Mouse (Mus musculus) heart, postnatal 14 days (tissue): ENCODE measurements around the gene Csrnp3. TPM values are rescaled to one million over a fixed set of nuclear protein-coding genes. Genes with fewer than 3 reads are reported as not detected.
A peak's percentile ranks its signal among the peaks of the same experiment; 100 is the strongest.

Experiments
- DNase-seq, 2 experiments: peaks; one replicate each; pipeline ENCODE4 v3.0.0; 2021 to 2022
- intact Hi-C: fragments of 180-260 bp; cut with DNase I; formaldehyde crosslinking; loops from one replicate; pipeline ENCODE4 v1.15.1; 2025
- total RNA-seq, 2 experiments: library from RNA; stranded (reverse); gene quantifications; 2 replicates each; pipeline ENCODE4 v1.2.3; 2021

The Csrnp3 gene
- total RNA-seq, 2 experiments from 2014 or later = 0.17 to 0.31 TPM

- intact Hi-C loops = no loop called here
- no peak for DNase-seq
Observed at GRCm38 (mm10) chr2:65934099-65934498, 88.5 kb downstream of the Csrnp3 start.

GRCm38 (mm10) chr2:65938900-65939299 lies 93.3 kb downstream of the Csrnp3 start:
- DNase-seq = no peak
- intact Hi-C loops = no loop called here

- no peak for DNase-seq
- intact Hi-C loops = no loop called here
Observed at GRCm38 (mm10) chr2:65940351-65940750, 94.8 kb downstream of the Csrnp3 start.

- intact Hi-C loops = no loop called here
- DNase-seq = no peak
Observed at GRCm38 (mm10) chr2:65942346-65942745, 96.8 kb downstream of the Csrnp3 start.

GRCm38 (mm10) chr2:65948808-65949207 lies 103.2 kb downstream of the Csrnp3 start:
- DNase-seq = no peak
- intact Hi-C loops = no loop called here

GRCm38 (mm10) chr2:65953726-65954340 lies 108.3 kb downstream of the Csrnp3 start:
- DNase-seq = no peak
- intact Hi-C loops = no loop called here

GRCm38 (mm10) chr2:65955804-65956203 lies 110.2 kb downstream of the Csrnp3 start:
- intact Hi-C loops = no loop called here
- DNase-seq = no peak

GRCm38 (mm10) chr2:65956727-65957126 lies 111.2 kb downstream of the Csrnp3 start:
- intact Hi-C loops = no loop called here
- no peak for DNase-seq

- intact Hi-C loops = no loop called here
Observed at GRCm38 (mm10) chr2:65963420-65963819, 117.9 kb downstream of the Csrnp3 start.

GRCm38 (mm10) chr2:65968810-65969209 lies 123.2 kb downstream of the Csrnp3 start:
- intact Hi-C loops = no loop called here
- DNase-seq = no peak

More at GRCm38 (mm10) chr2:65963420-65963819, 117.9 kb downstream of the Csrnp3 start:
- DNase-seq = no peak

- DNase-seq = no peak
Observed at GRCm38 (mm10) chr2:65973907-65974306, 128.3 kb downstream of the Csrnp3 start.

GRCm38 (mm10) chr2:65975383-65975782 lies 129.8 kb downstream of the Csrnp3 start:
- intact Hi-C loops = no loop called here
- no peak for DNase-seq

More at GRCm38 (mm10) chr2:65973907-65974306, 128.3 kb downstream of the Csrnp3 start:
- intact Hi-C loops = no loop called here

- DNase-seq = peak; percentile 32 to 39
Observed at GRCm38 (mm10) chr2:65979338-65980053, 133.9 kb downstream of the Csrnp3 start.

GRCm38 (mm10) chr2:65981470-65981869 lies 135.9 kb downstream of the Csrnp3 start:
- intact Hi-C loops = no loop called here
- no peak for DNase-seq

More at GRCm38 (mm10) chr2:65979338-65980053, 133.9 kb downstream of the Csrnp3 start:
- intact Hi-C loops = no loop called here

- intact Hi-C loops = no loop called here
- no peak for DNase-seq
Observed at GRCm38 (mm10) chr2:65981965-65982364, 136.4 kb downstream of the Csrnp3 start.

- intact Hi-C loops = no loop called here
- no peak for DNase-seq
Observed at GRCm38 (mm10) chr2:65985706-65986105, 140.1 kb downstream of the Csrnp3 start.

- no peak for DNase-seq
- intact Hi-C loops = no loop called here
Observed at GRCm38 (mm10) chr2:65987069-65987468, 141.5 kb downstream of the Csrnp3 start.

GRCm38 (mm10) chr2:65987588-65987987 lies 142.0 kb downstream of the Csrnp3 start:
- intact Hi-C loops = no loop called here
- no peak for DNase-seq

- DNase-seq = no peak
- intact Hi-C loops = no loop called here
Observed at GRCm38 (mm10) chr2:65988788-65989187, 143.2 kb downstream of the Csrnp3 start.

- DNase-seq = no peak
- intact Hi-C loops = no loop called here
Observed at GRCm38 (mm10) chr2:65990108-65990507, 144.5 kb downstream of the Csrnp3 start.

- no peak for DNase-seq
Observed at GRCm38 (mm10) chr2:65990754-65991153, 145.2 kb downstream of the Csrnp3 start.

GRCm38 (mm10) chr2:65993371-65993770 lies 147.8 kb downstream of the Csrnp3 start:
- DNase-seq = no peak
- intact Hi-C loops = no loop called here

More at GRCm38 (mm10) chr2:65990754-65991153, 145.2 kb downstream of the Csrnp3 start:
- intact Hi-C loops = no loop called here
